Mouse (Mus musculus) heart, embryonic 16.5 days (tissue): ENCODE data around the gene Gclc. TPM values are rescaled to one million over a fixed set of nuclear protein-coding genes. Genes with fewer than 3 reads are reported as not detected.

Experiments used
- ATAC-seq: fragments of 200-750 bp; cut with Nextera tagmentation; replicated peaks from 2 replicates; pipeline ENCODE4 v1.8.0; 2017; ENCODE audit warnings: moderate number of reproducible peaks; ENCODE audit not compliant: insufficient read depth, low FRiP score; ENCODE audit errors: extremely low read depth
- H3K27ac ChIP-seq: fragments of 300-500 bp; sonication (generic); 2 replicates; pipeline ENCODE4 v1.5.1; 2014; ENCODE audit warnings: mild to moderate bottlenecking, low read length, control low read depth, moderate library complexity
- H3K27me3 ChIP-seq: fragments of 300-500 bp; sonication (generic); 2 replicates; pipeline ENCODE4 v1.6.1; 2014; ENCODE audit warnings: low read length, mixed read lengths; ENCODE audit not compliant: control insufficient read depth, insufficient read depth
- H3K36me3 ChIP-seq: fragments of 300-500 bp; sonication (generic); 2 replicates; pipeline ENCODE4 v1.6.1; 2014; ENCODE audit not compliant: control insufficient read depth, insufficient read depth
- H3K4me1 ChIP-seq: fragments of 300-500 bp; sonication (generic); 2 replicates; pipeline ENCODE4 v1.6.1; 2014; ENCODE audit warnings: low read length, mixed read lengths; ENCODE audit not compliant: control insufficient read depth, insufficient read depth
- H3K4me2 ChIP-seq: fragments of 300-500 bp; sonication (generic); 2 replicates; pipeline ENCODE4 v1.6.1; 2014; ENCODE audit warnings: low read depth, mild to moderate bottlenecking, control low read depth, low read length
- H3K4me3 ChIP-seq: fragments of 300-500 bp; sonication (generic); 2 replicates; pipeline ENCODE4 v1.5.1; 2014; ENCODE audit warnings: mild to moderate bottlenecking, control low read depth, low read length
- H3K9ac ChIP-seq: fragments of 300-500 bp; sonication (generic); 2 replicates; pipeline ENCODE4 v1.6.1; 2014; ENCODE audit warnings: low read length, control low read depth
- H3K9me3 ChIP-seq: fragments of 300-500 bp; sonication (generic); replicated peaks from 2 replicates; pipeline ENCODE4 v1.6.1; 2016; ENCODE audit warnings: low read length; ENCODE audit not compliant: control insufficient read depth
- WGBS: fragments of 180-500 bp; shearing (Covaris S2); extraction: QIAGEN DNeasy Blood & Tissue Kit; methylation state at CpG from one replicate; pipeline ENCODE4 v1.1.7; 2014; 5-methylcytosine and 5-hydroxymethylcytosine counted together
- polyA plus RNA-seq: library from polyadenylated mRNA; unstranded; fragments of >200 nt; fragmentation: Nextera tagmentation; extraction: Ambion mirVana; gene quantifications from 2 replicates; pipeline ENCODE4 v1.2.1, GENCODE M21; 2015

Gene Gclc
- polyA plus RNA-seq, 1 experiment from 2014 or later = 6.6 TPM

DNA sequence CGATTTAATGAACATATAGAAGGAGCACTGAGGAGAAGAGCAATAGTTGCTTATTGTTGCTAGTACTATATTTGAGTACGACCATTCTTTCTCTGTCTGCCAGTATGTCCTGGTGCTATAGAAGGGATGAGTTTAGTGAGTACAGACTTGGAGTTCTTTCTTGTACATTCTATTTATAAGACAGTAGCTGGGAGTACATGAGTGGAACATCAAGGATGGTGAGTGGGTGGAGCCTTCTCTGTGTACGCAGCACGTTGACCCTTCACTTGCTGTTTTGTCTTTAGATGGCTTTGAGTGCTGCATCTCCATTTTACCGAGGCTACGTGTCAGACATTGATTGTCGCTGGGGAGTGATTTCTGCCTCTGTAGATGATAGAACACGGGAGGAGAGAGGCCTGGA is 31.1 kb downstream of the Gclc start:
- Histone ChIP-seq H3K4me1 (peaks cover 4% of the 10 kb centered on the region; the same call in 1 of the 2 replicates), H3K4me3 (no peak overlapping the region), H3K9me3 (no peaks in the 10 kb centered on the region), H3K4me2 (no peak overlapping the region), H3K27ac (no peak overlapping the region), H3K9ac (no peak overlapping the region), H3K27me3 (no peaks in the 10 kb centered on the region), H3K36me3 (peaks cover 19% of the 10 kb centered on the region)
- 90% methylated on average over 8 of the region's 8 CpGs for WGBS
- ATAC-seq = no peak

DNA sequence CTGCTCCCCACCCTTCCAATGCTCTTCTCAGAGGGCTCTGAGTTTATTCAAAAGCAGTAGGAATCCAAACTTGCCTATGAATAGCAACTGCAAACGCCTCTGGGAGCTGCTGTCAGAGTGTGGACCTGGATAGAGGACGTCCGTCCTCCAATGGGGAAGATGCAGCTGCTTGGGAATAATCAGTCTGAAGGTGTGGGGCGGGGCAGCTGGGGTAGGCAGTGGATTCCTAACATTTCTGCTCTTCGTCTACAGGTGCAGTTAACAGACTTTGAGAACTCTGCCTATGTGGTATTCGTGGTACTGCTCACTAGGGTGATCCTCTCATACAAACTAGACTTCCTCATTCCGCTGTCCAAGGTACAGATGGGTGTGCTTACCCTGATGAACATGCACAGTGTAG is 33.6 kb downstream of the Gclc start:
- H3K4me1 ChIP-seq = 0 out of 2 replicates have a peak, but pooled peaks cover 2% of the 10 kb centered on the region
- ATAC-seq = no peak
- H3K9ac ChIP-seq = no peak overlapping the region
- no peak overlapping the region for H3K4me2 ChIP-seq
- H3K27ac ChIP-seq = no peak overlapping the region
- H3K9me3 ChIP-seq = no peaks in the 10 kb centered on the region
- H3K4me3 ChIP-seq = no peak overlapping the region
- no peaks in the 10 kb centered on the region for H3K27me3 ChIP-seq
- H3K36me3 ChIP-seq = peaks cover 19% of the 10 kb centered on the region
- 74% methylated on average over 7 of the region's 7 CpGs for WGBS

DNA sequence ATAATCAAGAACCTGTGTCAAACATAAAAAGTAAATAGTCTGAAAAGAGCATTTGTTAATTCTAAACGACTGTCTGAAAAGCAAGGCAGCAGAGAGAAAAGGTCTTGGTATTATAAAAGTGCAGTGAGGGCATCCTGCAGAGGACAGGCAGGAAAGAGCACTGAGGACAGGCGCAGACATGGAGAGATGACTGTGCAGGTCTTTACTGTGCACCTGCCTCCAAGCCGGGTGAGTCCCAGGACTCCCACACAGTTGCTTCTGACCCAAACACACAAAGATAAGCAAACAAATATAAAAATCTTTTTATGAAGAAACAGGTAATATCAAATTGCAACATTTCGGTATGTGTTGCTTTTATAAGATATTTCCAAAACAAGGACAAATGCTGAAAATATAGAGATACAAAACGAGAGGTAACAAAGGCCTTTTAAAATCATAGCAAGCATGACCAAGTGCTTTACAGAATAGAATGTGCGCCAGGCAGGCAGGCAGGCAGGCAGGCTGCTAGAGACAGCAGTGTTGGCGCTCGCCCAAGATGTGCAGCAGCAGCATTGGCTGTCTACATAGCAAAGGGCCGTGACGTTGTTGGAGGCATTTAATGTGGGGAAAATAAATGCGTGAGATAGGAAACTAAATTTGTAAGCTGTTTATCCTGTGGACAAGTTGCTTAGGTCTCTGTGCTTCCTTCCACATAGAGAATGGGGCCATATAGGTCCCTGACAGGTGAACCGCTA is 35.4 kb downstream of the Gclc start:
- peaks cover 23% of the 10 kb centered on the region for H3K36me3 ChIP-seq
- 0 out of 2 replicates have a peak overlapping the region, but pooled peaks have one; percentile 8 for H3K27ac ChIP-seq
- 0 out of 2 replicates have a peak, but pooled peaks cover 2% of the 10 kb centered on the region for H3K4me1 ChIP-seq
- H3K9me3 ChIP-seq = peaks cover 2% of the 10 kb centered on the region
- no peak overlapping the region for H3K4me2 ChIP-seq
- H3K27me3 ChIP-seq = no peaks in the 10 kb centered on the region
- H3K9ac ChIP-seq = no peak overlapping the region
- H3K4me3 ChIP-seq = no peak overlapping the region
- WGBS = 54% methylated on average over 12 of the region's 12 CpGs
- peak; percentile 76 for ATAC-seq

DNA sequence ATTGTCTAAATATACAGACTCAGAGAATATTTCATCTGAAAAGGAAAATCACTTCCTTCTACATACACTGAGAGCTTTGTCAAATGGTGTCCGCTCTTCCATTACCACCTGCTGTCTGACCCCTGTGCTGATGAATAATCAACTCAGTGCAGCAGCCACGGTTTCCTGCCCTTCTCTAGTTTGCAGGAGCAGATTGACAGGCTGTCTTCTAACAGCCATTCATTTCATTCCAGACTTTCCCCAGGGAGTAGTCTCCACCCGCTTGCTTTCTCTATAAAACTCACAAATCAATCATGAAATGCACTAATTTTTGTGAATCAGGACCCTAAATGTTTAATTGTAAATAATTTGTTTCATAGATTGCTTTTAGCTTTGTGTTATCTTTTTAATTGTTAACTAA is 39.5 kb downstream of the Gclc start:
- Histone ChIP-seq H3K36me3 (peaks cover 8% of the 10 kb centered on the region), H3K9me3 (peaks cover 4% of the 10 kb centered on the region), H3K4me3 (no peak overlapping the region), H3K27ac (no peak overlapping the region), H3K4me1 (0 out of 2 replicates have a peak, but pooled peaks cover 2% of the 10 kb centered on the region), H3K4me2 (no peak overlapping the region), H3K27me3 (no peaks in the 10 kb centered on the region), H3K9ac (no peak overlapping the region)
- 73% methylated on average over 3 of the region's 3 CpGs for WGBS
- ATAC-seq = no peak

DNA sequence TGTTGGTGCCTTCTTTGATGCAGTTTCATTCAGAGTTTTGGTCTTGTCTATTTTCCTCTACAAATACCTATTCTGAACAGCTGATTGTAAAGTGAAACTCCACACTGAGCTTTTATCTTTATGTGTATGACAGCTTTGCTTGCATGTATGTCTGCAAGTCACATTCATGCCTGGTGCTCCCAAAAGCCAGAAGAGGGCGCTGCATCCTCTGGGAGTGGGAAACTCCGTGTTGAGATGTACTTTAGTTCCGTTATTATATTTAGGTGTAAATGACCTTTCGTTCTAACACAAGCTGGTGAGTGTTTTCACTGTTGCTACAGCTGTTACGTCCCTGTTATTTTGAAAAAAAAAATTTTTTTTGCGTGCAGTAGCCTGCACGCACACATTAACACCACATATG is 48.1 kb downstream of the Gclc start:
- no peak overlapping the region for H3K4me2 ChIP-seq
- no peaks in the 10 kb centered on the region for H3K9me3 ChIP-seq
- no peak overlapping the region for H3K9ac ChIP-seq
- H3K36me3 ChIP-seq = no peaks in the 10 kb centered on the region
- H3K27me3 ChIP-seq = no peaks in the 10 kb centered on the region
- no peak for ATAC-seq
- 51% methylated on average over 7 of the region's 7 CpGs for WGBS
- H3K4me1 ChIP-seq = peaks cover 7% of the 10 kb centered on the region; the same call in 1 of the 2 replicates
- no peak overlapping the region for H3K27ac ChIP-seq
- H3K4me3 ChIP-seq = no peak overlapping the region

DNA sequence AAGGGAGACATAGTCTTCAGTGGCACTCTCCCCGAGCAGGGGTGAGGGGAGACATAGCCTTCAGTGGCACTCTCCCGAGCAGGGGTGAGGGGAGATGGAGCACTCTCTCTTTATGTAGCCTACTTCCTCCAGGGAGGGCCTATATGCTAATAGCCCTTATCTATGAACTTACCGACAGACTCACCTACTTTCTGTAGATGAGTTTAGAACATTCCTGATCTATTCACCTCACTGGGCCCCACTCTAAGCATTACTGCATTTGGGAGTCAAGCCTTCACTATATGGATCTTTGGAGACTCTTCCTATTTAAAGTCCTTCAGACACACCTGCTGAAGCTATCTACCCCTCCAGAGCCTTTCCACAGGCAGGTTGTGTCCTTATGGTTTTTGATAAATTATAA is 52.1 kb downstream of the Gclc start:
- peak overlapping the region; percentile 33; the same call in 1 of the 2 replicates for H3K27ac ChIP-seq

DNA sequence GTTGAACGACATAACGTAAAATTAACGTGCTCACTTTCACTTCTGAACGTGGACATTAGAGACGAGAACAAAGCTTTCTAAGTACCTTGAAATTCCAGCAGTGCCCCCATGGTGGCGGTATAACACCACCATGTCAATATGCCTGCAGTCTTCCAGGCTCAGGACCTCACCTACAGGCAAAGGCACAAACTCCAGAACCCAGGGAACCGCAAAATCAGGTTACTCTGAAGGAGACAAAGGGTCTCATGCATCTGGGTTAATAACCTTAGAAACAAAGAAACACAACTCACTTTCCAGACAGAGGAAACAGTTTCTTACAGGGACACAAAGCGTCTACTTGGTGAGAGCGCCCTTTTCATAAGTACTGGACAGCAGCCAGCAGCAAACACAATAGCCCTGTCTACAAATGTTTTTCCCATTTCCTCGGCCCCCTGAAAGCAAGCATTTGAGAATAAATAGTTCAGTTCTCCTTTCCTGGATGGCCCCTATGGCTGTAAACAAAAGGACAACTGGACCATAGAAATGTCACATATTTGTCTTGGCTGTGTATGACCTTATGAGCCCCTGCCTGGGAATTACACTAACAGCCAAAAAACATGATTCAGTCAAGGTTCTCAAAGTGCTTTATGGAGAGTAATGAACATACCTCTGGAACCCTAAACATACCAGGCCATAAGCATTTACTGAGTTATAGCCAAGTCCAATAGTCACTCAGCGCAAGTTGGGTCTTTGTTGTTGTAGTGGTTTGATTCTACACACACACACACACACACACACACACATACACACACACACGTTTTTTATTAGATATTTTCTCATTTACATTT is 52.7 kb downstream of the Gclc start:
- WGBS = 17% methylated on average over 12 of the region's 12 CpGs

More for the DNA sequence above, 52.1 kb downstream of the Gclc start:
- Histone ChIP-seq H3K9me3 (no peaks in the 10 kb centered on the region), H3K9ac (peak overlapping the region; percentile 72), H3K36me3 (no peaks in the 10 kb centered on the region), H3K4me3 (peak overlapping the region; percentile 47), H3K4me1 (0 out of 2 replicates have a peak, but pooled peaks cover 2% of the 10 kb centered on the region), H3K4me2 (peak overlapping the region; percentile 65), H3K27me3 (no peaks in the 10 kb centered on the region)
- 32% methylated on average over 3 of the region's 3 CpGs for WGBS
- ATAC-seq = 0 out of 2 replicates have a peak, but pooled peaks have one; percentile 24

DNA sequence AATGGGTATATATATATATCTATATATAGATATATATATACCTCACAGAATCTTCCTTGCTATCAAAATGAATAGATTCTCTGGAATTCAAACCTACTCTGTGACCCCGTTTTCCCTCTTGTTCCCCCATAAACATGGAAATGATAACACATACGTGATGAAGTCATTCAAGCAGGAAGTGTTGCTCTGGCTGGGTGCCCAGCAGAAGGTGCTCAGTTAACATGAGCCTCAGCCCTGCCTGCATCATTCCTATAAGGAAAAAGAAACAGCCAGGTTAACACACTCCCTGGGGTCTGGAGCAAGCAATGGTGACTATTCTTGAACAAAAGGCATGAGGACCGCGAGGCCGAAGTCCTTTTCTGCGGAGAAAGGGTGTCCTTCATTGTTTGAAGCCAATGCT is 54.1 kb downstream of the Gclc start:
- Histone ChIP-seq H3K4me2 (no peak overlapping the region), H3K9ac (no peak overlapping the region), H3K27ac (no peak overlapping the region), H3K27me3 (no peaks in the 10 kb centered on the region), H3K36me3 (no peaks in the 10 kb centered on the region), H3K9me3 (no peaks in the 10 kb centered on the region), H3K4me1 (0 out of 2 replicates have a peak, but pooled peaks cover 2% of the 10 kb centered on the region), H3K4me3 (no peak overlapping the region)
- ATAC-seq = no peak
- 50% methylated on average over 6 of the region's 6 CpGs for WGBS

More for the DNA sequence above, 52.7 kb downstream of the Gclc start:
- H3K27ac ChIP-seq = peak overlapping the region; percentile 33; the same call in 1 of the 2 replicates
- peak overlapping the region; percentile 72 for H3K9ac ChIP-seq
- H3K36me3 ChIP-seq = no peaks in the 10 kb centered on the region
- 0 out of 2 replicates have a peak, but pooled peaks cover 2% of the 10 kb centered on the region for H3K4me1 ChIP-seq
- peak overlapping the region; percentile 47 for H3K4me3 ChIP-seq
- ATAC-seq = peak; percentile 83
- H3K27me3 ChIP-seq = no peaks in the 10 kb centered on the region
- H3K9me3 ChIP-seq = no peaks in the 10 kb centered on the region
- peak overlapping the region; percentile 65 for H3K4me2 ChIP-seq
